Mouse (Mus musculus) naive thymus-derived CD4-positive, alpha-beta T cell, adult 2 months (primary cell): Measurements from ENCODE around the gene Adarb2.

ENCODE experiments used
- DNase-seq: peaks from one replicate; pipeline ENCODE4 v3.0.0-alpha.2; 2011; ENCODE audit warnings: low read depth

Gene Adarb2

GRCm38 (mm10) chr13:8487756-8488434, 285.2 kb downstream of the Adarb2 start:
- no peak for DNase-seq

DNA sequence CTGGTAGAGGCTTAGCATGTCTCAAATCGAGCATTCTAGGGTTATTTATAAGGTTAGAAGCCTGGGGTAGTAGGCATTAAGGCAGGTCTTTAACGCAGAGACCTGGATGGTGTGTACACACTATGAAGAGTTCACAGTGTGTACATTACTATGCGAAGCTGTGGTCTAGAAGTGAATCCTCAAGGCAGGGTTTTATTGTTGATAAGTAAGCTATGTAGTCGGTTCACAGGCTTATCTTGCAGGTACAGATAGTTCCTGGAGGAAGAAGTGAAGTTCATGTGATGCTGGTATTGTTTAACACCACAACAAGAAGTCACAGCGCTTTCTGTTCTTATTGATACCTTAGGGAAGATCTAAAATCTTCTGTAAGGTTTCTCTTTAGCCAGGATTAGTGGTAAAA, 290.7 kb downstream of the Adarb2 start:
- DNase-seq: no peak

DNA sequence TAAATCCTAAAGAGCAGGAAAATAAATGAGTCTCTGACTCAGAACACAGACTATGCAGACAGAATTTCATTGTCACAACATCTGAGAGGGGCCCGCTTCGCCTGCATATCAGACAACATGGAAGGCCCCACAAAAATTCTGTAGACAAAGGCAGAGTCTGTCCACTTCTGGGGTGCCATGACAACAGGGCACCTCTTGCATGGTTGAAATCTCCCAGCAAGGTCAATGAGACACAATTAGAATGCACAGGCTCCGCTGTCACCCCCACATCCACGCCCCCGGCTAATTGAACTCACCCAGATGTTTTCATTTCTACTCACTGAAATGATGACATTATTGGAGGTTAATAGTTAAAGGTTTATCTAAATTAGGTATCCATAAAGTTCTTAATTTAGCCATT, 296.9 kb downstream of the Adarb2 start:
- DNase-seq: no peak

GRCm38 (mm10) chr13:8511069-8511817, 308.6 kb downstream of the Adarb2 start:
- DNase-seq: no peak

- no peak for DNase-seq
Observed at GRCm38 (mm10) chr13:8515979-8516715, 313.5 kb downstream of the Adarb2 start.

DNA sequence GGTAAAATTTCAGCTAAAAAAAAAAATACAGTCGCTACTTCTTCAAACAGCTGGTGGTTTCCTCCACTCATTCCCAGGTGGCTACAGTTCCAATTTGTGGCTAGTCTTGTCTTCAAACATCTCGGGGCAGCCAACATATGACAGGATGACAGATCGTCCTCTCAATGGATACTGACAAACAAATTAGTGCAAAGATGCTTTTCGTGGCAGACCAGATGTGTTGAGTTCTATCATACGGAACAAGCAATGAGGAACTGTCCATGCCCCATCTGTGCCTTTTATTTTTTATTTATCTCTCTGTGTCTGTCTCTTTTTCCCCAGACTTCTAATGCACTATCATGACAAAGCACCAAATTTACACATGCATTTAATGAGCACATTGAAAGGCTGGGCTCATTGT, 316.5 kb downstream of the Adarb2 start:
- DNase-seq: no peak

DNA sequence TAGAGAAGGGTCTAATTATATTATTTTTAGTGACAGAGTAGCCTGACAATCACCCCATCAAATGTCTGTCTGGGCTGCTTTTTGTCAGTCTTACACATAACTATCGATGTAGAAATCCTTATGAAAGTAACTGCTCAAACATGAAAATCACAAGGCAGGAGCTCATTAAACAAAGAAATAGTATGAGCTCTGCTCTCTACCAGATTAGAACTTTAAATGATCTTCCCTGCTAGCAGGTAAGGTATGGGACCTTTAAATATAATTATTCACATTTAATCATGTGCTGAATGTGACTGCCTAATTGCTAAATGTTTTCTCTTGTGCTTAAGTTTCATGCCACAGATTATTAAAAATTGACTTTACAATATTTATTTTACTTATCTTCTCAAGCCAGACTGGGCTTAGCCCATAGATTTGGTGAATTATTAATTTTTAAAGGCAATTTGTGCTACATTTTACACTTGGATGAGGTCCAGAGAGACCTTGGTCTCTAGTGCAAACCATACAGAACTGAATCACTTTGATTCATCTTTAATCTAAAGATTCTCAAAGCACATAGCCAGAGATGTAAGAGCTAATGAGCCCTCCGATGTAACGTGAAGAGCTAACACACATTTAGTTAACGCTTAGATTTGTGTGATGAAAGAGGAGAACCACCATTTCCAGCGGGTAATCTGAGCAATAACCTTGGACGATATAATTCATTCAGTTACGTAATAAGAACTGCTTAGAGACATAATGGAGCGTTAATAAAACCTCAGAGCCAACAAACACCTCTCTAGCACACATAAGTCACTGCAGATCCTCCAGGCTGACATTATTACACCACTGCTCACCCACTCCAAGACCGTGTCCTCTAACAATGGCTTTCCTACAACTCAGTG, 323.3 kb downstream of the Adarb2 start:
- DNase-seq: no peak

- no peak for DNase-seq
Observed at GRCm38 (mm10) chr13:8534265-8535113, 331.8 kb downstream of the Adarb2 start.

GRCm38 (mm10) chr13:8538481-8538880, 335.8 kb downstream of the Adarb2 start:
- DNase-seq: no peak

- DNase-seq: no peak
Observed at GRCm38 (mm10) chr13:8538896-8539295, 336.2 kb downstream of the Adarb2 start.

DNA sequence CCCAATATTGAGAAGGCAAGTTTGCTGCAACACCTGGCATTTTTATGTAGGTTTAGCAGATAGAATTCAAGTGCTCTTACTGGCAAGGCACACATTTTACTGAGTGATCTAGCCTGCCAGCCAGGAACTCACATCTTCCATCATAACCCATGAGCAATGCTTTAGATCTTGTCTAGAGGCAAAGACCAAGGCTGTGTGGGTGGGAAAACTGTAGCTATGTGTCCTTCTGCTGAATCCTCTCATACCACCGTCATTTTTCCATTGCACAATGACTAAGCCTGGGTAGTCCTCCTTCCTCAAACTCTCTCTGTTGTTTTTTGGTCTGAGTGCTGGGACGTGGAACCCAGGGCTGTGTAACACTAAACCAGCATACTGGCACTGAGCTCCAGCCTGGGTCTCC, 340.0 kb downstream of the Adarb2 start:
- DNase-seq: no peak

- DNase-seq: no peak
Observed at GRCm38 (mm10) chr13:8552242-8552641, 349.6 kb downstream of the Adarb2 start.

GRCm38 (mm10) chr13:8557784-8558183, 355.1 kb downstream of the Adarb2 start:
- DNase-seq: no peak

DNA sequence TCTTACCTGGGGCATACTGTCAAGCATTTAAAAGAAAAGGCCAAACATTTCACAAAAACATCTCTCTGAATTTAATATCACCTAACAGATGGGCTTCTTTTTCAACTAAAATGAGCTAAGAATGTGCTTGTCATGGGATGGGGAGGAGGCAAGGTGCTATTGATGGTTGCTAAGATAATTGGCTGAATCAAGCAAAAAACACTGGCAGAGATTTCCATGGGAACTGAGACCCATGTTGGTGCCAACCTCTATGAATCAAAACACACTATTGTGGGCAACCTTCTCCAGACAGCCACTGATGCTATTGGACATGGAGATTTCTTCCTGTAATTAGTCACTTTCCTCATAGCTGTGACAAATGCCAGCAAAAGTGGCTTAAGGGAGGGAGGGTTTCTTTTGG, 357.8 kb downstream of the Adarb2 start:
- no peak for DNase-seq

GRCm38 (mm10) chr13:8563161-8563560, 360.5 kb downstream of the Adarb2 start:
- DNase-seq: no peak

GRCm38 (mm10) chr13:8567111-8568026, 364.7 kb downstream of the Adarb2 start:
- no peak for DNase-seq

- no peak for DNase-seq
Observed at GRCm38 (mm10) chr13:8570269-8570668, 367.6 kb downstream of the Adarb2 start.

- DNase-seq: no peak
Observed at GRCm38 (mm10) chr13:8573908-8574307, 371.2 kb downstream of the Adarb2 start.

GRCm38 (mm10) chr13:8584257-8585005, 381.8 kb downstream of the Adarb2 start:
- no peak for DNase-seq
